Comparison of ENCODE assay signal across 13 mouse cellular contexts in the genomic region with DNA sequence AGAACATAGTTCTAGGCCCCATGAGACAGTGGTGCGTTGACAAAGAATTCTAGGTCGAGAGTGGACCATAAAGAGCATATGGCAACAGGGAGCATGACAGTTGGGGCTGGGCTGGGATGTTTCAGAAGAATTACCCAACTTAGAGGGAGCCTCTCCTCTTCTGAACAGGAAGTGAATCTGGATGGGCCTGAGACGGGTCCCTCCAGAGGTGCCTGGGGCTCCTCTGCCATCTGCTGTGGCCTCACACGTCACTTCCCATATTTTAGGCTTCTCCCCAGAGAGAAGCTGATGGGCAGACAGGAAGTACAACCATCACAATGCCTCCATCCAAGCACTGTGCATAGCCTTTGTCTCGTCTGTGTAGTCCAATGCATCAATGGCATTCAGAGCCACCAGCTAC. TPM values are rescaled to one million over a fixed set of nuclear protein-coding genes. Genes with fewer than 3 reads are reported as not detected.
DNase-seq lines count a peak whose midpoint lies in the region; ATAC-seq and TF ChIP-seq lines count a peak whose summit lies in the region.
"Had no signal": no experiment of that assay in that cellular context is flagged by ENCODE, and none has a peak within 500 bp of the region (broad histone marks: within the 10 kb centered on the region; RNA-seq: fewer than 3 reads in every experiment).

No protein-coding gene starts in this region.

- 61% methylated on average over 5 of the region's 5 CpGs for WGBS in lung, postnatal 0 days

- no peak overlapping the region for H3K27ac ChIP-seq in lung, postnatal 0 days (ENCODE audit: low read length)
- H3K27ac ChIP-seq: embryonic facial prominence, embryonic 13.5 days; heart, embryonic 13.5 days; hindbrain, embryonic 15.5 days had no signal

- no peaks in the 10 kb centered on the region for H3K36me3 ChIP-seq in lung, postnatal 0 days (ENCODE audit: insufficient read depth, low read length)
- H3K36me3 ChIP-seq: embryonic facial prominence, embryonic 13.5 days; heart, embryonic 13.5 days; hindbrain, embryonic 15.5 days had no signal

- H3K9ac ChIP-seq in lung, postnatal 0 days (replicated peaks; ENCODE audit: low read depth), result no peak overlapping the region
- H3K9ac ChIP-seq: embryonic facial prominence, embryonic 13.5 days; heart, embryonic 13.5 days; hindbrain, embryonic 15.5 days had no signal

- H3K4me1 ChIP-seq in lung, postnatal 0 days (ENCODE audit: insufficient read depth, low read depth, low read length), result no peaks in the 10 kb centered on the region

- DNase-seq in lung, postnatal 0 days (ENCODE audit: low spot score), result peak; percentile 24
- no peak for DNase-seq in lung, postnatal 10 days
- DNase-seq in A20 (ENCODE audit: low read depth, low spot score), result peak; percentile 84
- peak; percentile 57 to 74 for DNase-seq in monocyte, adult 2 months (ENCODE audit: low read depth in 1 of 2, low spot score in 2 of 2)
- no peak for DNase-seq in testis, postnatal 14 days (ENCODE audit: low spot score)
- no peak for DNase-seq in right cerebral cortex, postnatal 10 days (ENCODE audit: low spot score in 2 of 2)
- DNase-seq: gastrocnemius, postnatal 14 days; liver; right cerebral cortex, postnatal 25 days had no signal

- H3K4me3 ChIP-seq in lung, postnatal 0 days (ENCODE audit: low read depth, low read length), result no peak overlapping the region
- H3K4me3 ChIP-seq: embryonic facial prominence, embryonic 13.5 days; heart, embryonic 13.5 days; hindbrain, embryonic 15.5 days had no signal

- H3K9me3 ChIP-seq in lung, postnatal 0 days (ENCODE audit: low read length), result no peaks in the 10 kb centered on the region
- H3K9me3 ChIP-seq: embryonic facial prominence, embryonic 13.5 days; heart, embryonic 13.5 days; hindbrain, embryonic 15.5 days had no signal

- no peak for TF ChIP-seq EP300 in lung, postnatal 0 days (IDR thresholded peaks at IDR 0.05)

- TF ChIP-seq CTCF in lung, postnatal 0 days (IDR thresholded peaks at IDR 0.05), result no peak

- H3K27me3 ChIP-seq in lung, postnatal 0 days (replicated peaks; ENCODE audit: insufficient read depth, low read length), result no peaks in the 10 kb centered on the region
- H3K27me3 ChIP-seq: embryonic facial prominence, embryonic 13.5 days; hindbrain, embryonic 15.5 days had no signal

- no peak for ATAC-seq in lung, postnatal 0 days
- peak; percentile 70 for ATAC-seq in common myeloid progenitor, adult 5-6 weeks (replicated peaks; ENCODE audit: low read depth, poor library complexity, severe bottlenecking)

- H3K4me2 ChIP-seq in lung, postnatal 0 days (replicated peaks; ENCODE audit: low read depth, low read length), result no peak overlapping the region
- H3K4me2 ChIP-seq: embryonic facial prominence, embryonic 13.5 days; heart, embryonic 13.5 days; hindbrain, embryonic 15.5 days had no signal

RNA-seq across cellular contexts. Expression of a gene that starts 4.7 kb away (rescaled TPM):
- 16.5 and 20.2 TPM in 2 replicates for polyA plus RNA-seq in lung, postnatal 0 days (2015; fragmentation: Nextera tagmentation; extraction: Ambion mirVana)
- 17.5 and 33.8 TPM in 2 replicates for total RNA-seq in common myeloid progenitor, adult 5-6 weeks (2017)

RNA-seq across cellular contexts. Expression of a gene that starts 18.8 kb away (rescaled TPM):
- polyA plus RNA-seq in lung, postnatal 0 days (2015; fragmentation: Nextera tagmentation; extraction: Ambion mirVana), result 4.7 and 6.1 TPM in 2 replicates
- 0.23 and 0.63 TPM in 2 replicates for total RNA-seq in common myeloid progenitor, adult 5-6 weeks (2017)

RNA-seq across cellular contexts. Expression of a gene that starts 23.3 kb away (rescaled TPM):
- 8.8 and 8.9 TPM in 2 replicates for polyA plus RNA-seq in lung, postnatal 0 days (2015; fragmentation: Nextera tagmentation; extraction: Ambion mirVana)
- not detected in 2 replicates for total RNA-seq in common myeloid progenitor, adult 5-6 weeks (2017)
- total RNA-seq: gastrocnemius, postnatal 14 days had no signal
- polyA plus RNA-seq: embryonic facial prominence, embryonic 13.5 days; heart, embryonic 13.5 days had no signal

Comparison
In these comparisons a context has a peak if more than half of its experiments do, and no peak if none do; other contexts are left out.
1. DNase-seq: peak in lung, postnatal 0 days (single experiment), A20 (single experiment) and monocyte, adult 2 months (2 of 2); none in lung, postnatal 10 days (single experiment), testis, postnatal 14 days (single experiment) and right cerebral cortex, postnatal 10 days (0 of 2).